Mouse (Mus musculus) cerebral cortex, adult 2 months (tissue): ENCODE data around the gene Cntfr.

ENCODE experiments used
- WGBS: fragments of 180-500 bp; shearing (Covaris S2); methylation state at CpG from one replicate; pipeline ENCODE4 v1.1.7; 2018; 5-methylcytosine and 5-hydroxymethylcytosine counted together

Cntfr gene

DNA sequence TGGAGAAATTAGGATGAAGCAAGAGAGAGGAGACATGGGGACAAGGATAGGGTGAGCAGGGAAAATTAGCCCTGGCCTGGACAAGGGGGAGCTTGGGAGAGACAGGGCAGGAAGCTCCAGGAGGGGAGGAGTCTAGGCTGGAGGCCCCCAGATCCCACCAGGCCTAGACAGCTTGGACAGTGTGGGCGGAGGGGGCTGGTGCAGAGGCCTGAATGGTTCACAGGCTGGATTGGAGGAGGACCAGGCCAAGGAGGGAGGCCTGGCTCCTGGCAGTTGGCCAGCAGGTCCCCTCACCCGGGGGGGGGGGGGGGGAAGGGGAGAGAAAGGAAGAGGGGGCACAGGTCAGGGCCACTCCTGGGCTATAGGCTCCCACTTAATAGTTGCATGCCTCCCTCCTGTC is 17.6 kb downstream of the Cntfr start:
- 63% methylated on average over 1 of the region's 2 CpGs for WGBS

GRCm38 (mm10) chr4:41678863-41679262 is 18.0 kb downstream of the Cntfr start:
- WGBS, result 73% methylated on average over 6 of the region's 6 CpGs

GRCm38 (mm10) chr4:41677006-41677629 is 19.8 kb downstream of the Cntfr start:
- 59% methylated on average over 13 of the region's 13 CpGs for WGBS

DNA sequence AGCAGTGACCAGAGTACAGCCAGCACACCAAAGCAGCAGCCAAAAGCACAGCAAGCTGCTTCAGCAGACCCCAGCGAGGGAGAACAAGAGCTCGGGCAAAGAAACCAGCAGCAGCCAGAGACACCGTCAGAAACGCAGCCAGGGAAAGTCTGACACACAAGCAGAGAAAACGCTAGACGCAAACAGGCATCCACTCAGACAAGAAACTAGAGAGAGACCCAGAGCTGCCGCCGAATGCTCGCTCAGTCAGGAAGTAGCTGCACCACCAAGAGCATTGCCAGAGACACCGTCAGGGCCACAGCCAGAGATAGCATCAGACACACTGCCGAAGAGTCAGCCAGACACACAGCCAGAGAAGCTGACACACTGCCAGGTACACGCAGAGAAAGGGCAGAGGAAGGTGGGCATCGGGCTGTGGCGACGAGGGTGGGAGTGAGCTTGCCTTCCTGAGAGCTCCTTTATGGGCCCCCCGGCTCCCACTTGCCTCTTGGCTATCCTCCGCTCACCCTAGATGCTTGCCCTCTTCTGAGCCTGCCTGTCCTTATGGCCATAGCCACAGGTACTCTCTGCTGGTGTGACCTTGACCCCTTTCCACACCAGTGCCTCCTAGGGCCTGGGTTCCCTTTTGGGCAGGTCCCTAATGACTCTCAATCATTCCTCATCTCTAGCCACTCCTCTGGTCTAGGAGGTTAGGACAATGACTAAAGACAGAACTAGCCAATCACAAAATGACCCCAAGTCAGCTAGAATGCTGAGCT is 20.5 kb downstream of the Cntfr start:
- WGBS, result 48% methylated on average over 17 of the region's 17 CpGs

- 69% methylated on average over 19 of the region's 19 CpGs for WGBS
Observed at GRCm38 (mm10) chr4:41673186-41673585, 23.7 kb downstream of the Cntfr start.

GRCm38 (mm10) chr4:41672522-41672963 is 24.3 kb downstream of the Cntfr start:
- 47% methylated on average over 8 of the region's 8 CpGs for WGBS

GRCm38 (mm10) chr4:41671963-41672480 is 24.9 kb downstream of the Cntfr start:
- 45% methylated on average over 8 of the region's 8 CpGs for WGBS

DNA sequence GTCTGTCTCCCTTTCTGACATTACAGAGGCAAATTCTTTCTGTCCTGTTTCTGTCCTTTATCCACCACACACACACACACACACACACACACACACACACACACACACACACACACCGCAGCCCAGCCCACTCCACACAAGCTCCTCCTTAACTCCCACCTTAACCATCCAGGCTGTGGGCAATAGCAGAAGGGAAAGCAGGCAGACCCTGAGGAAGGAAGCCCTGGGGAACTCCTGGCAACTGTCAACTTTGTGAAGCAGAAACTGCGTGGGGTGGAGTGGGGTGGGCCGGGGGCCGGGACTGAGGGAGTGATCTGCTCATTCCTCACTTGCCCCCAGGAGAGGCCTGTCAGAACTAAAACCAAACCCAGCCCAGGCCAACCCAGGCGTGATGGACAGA is 25.4 kb downstream of the Cntfr start:
- 45% methylated on average over 5 of the region's 5 CpGs for WGBS

- WGBS, result 90% methylated on average over 18 of the region's 18 CpGs
Observed at GRCm38 (mm10) chr4:41670836-41671235, 26.1 kb downstream of the Cntfr start.

DNA sequence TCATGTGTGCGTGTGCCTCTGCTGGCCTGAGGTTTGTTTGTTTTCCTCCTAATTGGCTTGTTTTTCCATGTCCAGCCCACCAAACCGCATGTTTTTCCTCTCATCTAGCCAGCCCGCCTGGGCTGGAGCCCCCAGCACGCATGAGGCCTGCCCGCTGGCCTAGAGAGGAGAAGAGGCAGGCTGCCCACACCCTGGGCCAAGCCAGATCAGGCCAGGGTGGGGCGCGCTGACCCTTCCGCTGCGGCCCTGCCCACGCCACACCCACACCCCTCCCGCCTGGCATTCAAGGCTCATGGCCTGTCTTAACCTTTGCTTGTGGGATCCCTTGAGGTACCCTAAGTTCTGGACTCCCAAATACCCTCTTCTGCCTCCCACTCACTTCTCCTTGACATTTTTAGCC is 30.2 kb downstream of the Cntfr start:
- 79% methylated on average over 11 of the region's 11 CpGs for WGBS

GRCm38 (mm10) chr4:41665009-41665675 is 31.7 kb downstream of the Cntfr start:
- 33% methylated on average over 6 of the region's 8 CpGs for WGBS

DNA sequence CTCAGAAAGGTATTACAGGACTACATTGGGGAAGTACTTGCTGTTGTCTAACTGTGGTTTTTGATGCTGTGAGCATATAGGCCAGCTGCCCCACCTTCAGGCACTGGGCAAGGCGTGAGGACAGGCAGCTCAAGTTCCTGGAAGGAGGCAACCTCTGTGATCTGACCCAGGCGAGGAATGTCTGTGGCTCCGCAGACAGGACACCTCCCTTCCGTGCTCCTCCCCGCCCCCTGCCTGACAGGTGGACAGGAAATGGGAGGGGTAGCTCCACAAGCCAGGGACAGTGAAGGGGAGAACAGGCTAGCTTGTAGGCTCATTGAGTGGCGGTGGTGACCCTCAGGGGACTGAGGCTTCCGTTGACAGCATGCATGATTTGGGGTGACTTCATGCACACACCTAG is 32.4 kb downstream of the Cntfr start:
- WGBS, result 73% methylated on average over 7 of the region's 7 CpGs

GRCm38 (mm10) chr4:41663614-41664013 is 33.3 kb downstream of the Cntfr start:
- WGBS, result 68% methylated on average over 9 of the region's 9 CpGs

- WGBS, result 88% methylated on average over 11 of the region's 11 CpGs
Observed at GRCm38 (mm10) chr4:41662723-41663122, 34.2 kb downstream of the Cntfr start.

GRCm38 (mm10) chr4:41660851-41661430 is 35.9 kb downstream of the Cntfr start:
- WGBS, result 71% methylated on average over 11 of the region's 11 CpGs

DNA sequence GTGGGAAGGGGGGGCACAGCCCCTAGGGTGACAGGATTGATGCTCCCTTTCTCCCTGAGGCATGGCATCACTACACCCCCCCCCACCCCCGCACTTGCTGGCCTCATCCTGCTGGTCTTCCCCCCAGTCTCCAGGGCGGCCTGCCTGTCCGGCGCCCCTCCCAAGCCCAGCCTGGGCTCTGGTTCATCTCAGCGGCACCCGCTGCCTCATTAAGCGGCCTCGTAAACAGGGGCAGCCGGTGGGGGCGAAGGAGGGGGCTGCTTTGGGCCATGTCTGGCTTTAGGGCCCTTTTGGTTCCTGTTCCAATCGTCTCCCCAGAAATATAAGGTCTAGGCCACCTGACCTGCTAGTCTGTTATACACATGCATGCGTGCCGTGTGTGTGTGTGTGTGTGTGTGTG is 37.3 kb downstream of the Cntfr start:
- 71% methylated on average over 13 of the region's 13 CpGs for WGBS

DNA sequence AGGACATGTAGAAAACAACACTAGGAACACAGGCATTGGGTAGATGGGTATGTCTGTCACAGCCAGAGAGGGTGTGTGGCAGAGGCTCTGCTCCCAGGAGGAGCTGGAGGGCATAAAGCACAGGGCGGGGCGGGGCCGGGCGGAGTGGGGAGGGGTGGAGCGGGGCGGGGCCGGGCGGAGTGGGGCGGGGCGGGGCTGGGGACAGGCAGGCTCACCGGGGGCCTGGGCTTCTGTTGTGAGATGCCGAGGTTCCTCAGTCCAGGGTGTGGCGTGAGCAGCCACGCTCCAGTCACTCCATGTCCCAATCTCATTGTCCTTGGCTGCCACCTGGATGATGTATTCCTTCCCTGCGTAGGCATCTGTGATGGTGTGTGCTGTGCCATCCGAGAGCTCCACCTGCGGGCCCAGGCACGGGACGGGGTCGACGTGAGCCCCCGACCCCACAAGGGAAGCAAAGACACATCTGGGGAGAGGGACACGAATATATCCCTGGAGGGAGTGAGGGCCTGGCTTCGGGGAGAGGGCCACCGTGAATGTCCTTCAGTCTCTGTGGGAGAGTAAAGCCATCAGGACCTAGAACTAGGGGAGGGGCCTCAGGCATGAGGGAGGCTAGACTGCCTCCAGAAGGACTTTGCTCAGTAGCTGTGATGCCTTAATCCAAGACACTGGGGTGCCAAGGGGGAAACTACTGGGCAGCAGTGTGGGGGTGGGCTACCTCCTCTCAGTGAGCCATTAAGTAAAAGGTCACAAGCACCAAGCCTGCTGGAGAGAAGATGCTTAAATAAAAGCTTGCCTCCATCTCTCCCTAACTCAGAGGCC is 38.1 kb downstream of the Cntfr start:
- 48% methylated on average over 25 of the region's 25 CpGs for WGBS

DNA sequence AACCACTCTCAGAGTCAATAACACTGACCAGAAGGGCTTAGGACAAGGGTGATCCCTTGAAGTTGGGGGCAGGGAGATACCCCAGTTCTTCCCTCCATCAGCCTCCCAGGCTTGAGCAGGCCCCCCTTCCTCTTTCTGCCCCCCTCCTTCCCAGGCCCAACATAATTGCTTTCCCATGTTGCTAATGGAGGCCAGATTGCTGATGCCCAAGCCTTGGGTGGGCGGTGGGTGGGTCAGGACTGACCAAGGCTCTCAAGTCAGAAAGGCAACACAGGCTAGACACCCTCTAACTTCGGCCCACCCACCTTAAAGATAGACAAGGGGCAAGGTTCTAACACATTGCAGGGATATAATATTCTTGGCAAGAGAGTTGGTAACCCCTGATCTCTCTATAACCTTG is 41.4 kb downstream of the Cntfr start:
- 92% methylated on average over 2 of the region's 2 CpGs for WGBS

DNA sequence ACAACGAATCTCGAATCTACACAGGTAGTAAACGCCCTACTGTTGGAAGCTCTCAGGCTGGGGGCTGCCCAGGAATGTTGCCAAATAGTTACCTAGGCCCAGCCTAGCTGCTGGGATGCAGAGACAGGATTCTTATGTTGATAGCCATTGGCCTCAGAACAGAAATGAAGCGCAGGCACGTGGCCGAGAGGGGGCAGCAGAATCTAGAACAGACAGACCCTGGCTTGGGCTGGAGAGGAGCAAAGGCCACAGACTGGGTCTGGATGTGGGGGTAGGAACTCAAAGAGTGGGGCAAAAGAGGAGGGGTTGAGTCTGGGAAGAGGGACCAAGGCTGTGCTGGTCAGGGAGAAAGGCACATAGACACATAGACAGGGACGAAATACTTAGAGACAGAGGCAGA is 42.7 kb downstream of the Cntfr start:
- 28% methylated on average over 7 of the region's 7 CpGs for WGBS

DNA sequence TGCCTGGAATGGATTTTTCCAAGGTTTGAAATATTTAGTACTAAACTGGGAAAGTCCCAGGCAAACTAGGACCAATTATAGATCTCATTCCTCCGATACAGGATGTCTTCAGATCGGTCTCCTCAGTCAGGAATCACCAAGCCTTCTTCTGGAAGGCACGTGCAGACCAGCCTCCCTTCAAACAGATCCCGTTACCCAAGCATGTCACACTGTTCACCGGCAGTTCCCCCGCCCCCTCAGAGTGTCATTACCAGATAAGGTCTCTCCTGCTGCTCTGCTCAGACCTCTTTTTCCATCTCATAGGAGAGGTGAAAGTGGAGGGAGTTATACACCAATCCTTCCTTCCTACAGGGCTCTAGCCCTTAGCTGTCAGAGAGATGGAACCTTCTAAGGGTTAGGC is 43.2 kb downstream of the Cntfr start:
- WGBS, result 48% methylated on average over 6 of the region's 6 CpGs

DNA sequence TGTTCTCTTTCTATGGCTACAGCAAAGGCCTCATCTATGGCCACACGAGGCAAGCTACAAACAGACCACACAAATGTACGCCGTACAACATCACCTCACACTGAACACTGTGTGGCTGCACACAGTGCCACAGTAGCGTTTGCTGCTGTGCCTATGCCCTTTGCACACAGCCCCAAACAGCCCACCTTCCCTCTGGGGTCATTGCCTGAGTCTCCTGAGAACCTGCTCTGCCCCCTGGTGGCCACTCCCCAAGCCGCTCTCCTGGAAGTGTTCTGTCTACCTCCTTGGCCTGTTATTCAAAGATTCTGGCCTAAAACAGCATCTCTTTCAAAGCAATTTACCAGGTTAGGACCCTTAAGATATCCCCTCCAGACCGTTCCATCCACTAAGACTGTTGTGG is 43.6 kb downstream of the Cntfr start:
- 57% methylated on average over 6 of the region's 6 CpGs for WGBS
